Mouse (Mus musculus): Measurements from ENCODE around the gene Rai14.

DNA sequence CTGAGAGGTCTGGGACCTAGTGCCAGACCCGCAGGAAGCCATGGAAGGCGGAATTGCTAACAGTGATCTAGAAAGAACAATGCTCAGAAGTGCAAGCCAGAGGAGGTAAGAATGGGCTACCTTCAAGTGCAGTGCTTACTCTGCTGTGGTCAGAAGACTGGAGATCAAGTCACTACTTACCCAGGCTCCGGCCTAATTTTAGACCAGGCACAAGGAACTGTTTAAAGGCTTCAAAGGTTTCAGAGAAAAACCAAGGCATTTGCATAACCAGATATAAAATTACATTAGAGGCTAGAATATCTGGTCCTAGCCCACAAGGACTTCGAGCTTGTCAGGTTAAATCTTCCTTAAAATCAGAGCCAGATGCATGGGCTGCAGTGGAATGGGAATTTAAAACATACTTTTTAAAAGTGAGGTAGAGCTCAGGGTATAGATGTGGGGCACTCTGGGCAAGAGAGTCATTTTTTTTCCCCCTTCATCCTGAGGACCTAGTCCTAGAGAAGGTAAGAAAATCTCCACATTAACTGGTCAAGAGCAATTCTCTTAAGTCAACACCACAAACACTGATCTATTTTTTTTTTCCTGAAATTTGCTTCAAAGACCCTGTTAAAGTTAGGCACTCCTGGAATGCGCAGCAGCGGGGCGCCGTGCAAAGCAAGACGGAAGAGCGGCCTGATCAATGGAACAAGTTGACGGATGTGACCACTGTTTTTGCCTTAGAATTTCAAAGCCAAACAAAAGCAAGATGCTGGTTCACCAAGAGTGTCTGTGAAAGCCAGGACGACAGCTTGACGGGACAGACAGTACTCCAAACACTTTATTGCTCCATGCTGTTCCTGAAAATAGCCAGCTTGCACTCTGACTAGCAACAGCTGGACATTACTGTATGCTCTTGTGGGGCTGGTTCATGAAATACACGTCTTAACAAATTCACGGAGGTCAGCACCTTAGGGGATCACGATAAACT is 115.9 kb downstream of the Rai14 start:
- TF ChIP-seq CTCF (IDR thresholded peaks at IDR 0.05; ENCODE audit: low read depth) (no peak), EP300 (IDR thresholded peaks at IDR 0.05; ENCODE audit: low read depth) (no peak)

Measured in liver, postnatal 0 days (tissue).